Mouse (Mus musculus): Measurements from ENCODE around the gene Bicd2.

Bicd2 gene

DNA sequence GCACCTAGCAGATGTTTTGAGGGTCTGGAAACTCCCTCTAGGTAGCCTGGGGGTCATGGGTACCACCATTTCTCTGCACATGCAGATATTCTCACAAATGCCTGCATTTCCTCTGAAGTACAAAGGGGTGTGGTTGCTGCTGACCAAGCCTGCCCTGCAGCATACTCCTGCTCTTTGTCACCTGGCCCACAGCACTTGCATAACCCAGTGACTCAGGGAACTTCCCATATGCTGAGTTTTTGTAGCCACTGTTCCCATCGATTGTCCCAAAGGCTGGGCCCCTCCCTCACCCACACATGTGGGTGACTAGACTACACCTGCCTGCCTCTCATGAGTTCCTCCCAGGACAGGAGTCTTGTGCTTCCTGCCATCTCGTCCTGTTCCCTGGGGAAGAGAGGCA lies 61.2 kb downstream of the Bicd2 start:
- peak; percentile 63 to 74 for DNase-seq

- no peak for DNase-seq
These were observed 66.4 kb downstream of the Bicd2 start for GRCm38 (mm10) chr13:49407795-49408194.

DNA sequence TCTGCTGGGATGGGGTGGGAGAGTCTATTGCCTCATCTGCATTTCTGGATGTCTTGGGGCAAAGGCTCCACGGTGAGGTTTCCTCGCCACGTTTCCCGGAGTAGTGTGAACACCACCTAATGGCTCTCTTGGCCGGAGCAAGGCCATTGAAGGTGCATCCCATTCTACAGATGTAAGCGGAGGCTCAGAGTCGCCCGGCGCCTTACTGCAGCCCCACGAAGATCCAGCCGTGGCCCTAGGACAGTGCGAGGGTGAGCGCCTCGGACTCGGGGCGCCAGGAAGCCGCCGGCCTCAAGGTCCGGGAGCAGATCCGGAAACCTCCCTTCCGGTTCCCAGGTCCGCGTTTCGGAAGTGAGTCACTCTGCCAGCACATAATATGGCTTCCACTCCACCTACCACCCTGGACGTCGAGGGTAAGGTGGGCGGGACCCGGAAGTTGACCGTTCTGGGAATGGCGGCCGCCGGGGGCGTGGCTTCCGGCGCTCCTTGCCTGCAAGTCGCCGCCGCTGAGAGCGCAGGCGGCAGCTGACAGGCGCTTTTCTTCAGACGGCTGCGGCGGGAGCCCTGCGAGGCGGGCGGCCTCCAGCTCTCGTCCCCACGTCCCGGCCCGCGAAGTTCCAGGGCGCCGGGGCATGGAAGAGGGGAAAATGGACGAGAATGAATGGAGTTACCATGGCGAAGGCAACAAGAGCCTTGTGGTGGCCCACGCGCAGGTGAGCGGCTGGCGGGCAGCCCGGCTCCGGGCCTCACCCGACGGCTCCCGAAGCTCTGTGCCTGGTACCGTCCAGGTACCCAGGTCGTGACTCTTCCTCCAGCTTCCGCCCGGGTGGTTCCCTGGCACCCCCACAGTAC lies 79.6 kb downstream of the Bicd2 start, which contains the start of gene Ippk:
Gene Ippk (plus strand): TSS at position 496 of the 852 bp plus-strand sequence.
- peak; percentile 99 for DNase-seq

- no peak for DNase-seq
These were observed 80.2 kb downstream of the Bicd2 start for GRCm38 (mm10) chr13:49421606-49421917.

- DNase-seq = no peak
These were observed 80.6 kb downstream of the Bicd2 start for GRCm38 (mm10) chr13:49421959-49422358.

GRCm38 (mm10) chr13:49426736-49427135 lies 85.4 kb downstream of the Bicd2 start:
- no peak for DNase-seq

DNA sequence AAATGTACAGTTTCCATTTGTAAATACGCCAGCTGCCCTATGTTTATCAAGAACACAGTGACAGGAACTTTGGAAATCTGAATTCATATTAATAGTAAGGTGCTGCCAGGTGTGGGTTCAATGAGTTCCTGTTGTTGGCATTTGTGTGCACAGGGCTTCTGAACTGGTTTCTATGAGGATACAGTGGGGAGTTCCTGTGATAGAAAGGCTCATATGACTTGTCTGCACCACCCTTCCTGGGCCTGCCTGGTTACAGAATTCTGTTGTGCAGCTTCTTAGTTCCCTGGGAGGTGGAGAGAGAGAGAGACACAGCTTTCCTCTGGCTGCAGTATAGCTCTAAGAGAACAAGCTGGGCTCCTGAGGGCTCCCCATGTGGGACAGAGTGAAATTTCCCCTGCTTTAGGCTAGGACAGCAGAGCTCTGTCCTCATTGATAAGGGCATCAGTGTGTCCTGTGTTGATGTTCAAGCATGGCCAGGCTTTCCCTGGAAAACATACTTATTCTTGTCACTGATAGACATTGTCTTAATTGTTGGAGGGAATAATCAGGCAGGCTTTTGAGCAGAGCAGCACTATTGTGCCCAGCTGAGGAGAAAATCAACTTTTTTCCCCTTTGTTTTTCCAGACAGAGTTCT lies 86.8 kb downstream of the Bicd2 start:
- peak; percentile 17 to 39 for DNase-seq

DNA sequence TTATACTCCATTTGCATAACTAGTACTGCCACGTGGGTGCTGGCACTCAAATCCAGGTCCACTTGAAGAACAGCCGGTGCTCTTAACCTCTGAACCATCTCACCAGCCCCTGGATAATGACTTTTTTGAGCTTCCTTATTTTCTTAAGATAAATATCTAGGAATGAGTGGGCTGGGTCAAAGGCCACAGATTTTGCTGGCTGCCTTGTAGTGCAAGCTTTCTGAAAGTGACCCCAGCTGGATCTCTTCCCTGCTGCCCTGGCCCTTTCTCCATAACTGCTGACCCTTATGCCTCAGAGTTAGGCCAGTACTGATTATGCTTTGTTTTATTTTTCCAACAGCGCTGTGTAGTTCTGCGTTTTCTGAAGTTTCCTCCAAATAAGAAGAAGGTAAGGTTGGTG lies 89.1 kb downstream of the Bicd2 start:
- DNase-seq = peak in 1 of 2 experiments; percentile 23

GRCm38 (mm10) chr13:49433268-49434029 lies 92.1 kb downstream of the Bicd2 start:
- no peak for DNase-seq

DNA sequence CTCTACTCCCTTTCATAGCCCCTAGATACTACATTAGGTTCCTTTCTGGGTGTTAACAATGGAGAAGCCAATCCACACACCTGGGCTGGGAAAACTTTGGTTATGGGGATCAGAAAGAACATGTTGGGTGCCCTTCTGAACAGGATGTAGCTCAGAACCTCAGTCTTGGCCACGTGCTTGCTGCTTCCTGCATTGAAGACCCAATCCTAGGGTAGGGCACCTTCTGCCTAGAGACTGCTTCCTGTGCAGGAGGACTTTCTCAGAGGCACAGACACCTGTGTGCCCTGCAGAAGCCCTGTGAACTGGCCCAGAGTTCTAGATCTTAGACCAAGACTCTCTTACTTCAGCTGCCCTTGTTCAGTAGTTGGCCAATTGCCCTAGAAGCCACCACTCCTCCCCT lies 94.4 kb downstream of the Bicd2 start:
- no peak for DNase-seq

DNA sequence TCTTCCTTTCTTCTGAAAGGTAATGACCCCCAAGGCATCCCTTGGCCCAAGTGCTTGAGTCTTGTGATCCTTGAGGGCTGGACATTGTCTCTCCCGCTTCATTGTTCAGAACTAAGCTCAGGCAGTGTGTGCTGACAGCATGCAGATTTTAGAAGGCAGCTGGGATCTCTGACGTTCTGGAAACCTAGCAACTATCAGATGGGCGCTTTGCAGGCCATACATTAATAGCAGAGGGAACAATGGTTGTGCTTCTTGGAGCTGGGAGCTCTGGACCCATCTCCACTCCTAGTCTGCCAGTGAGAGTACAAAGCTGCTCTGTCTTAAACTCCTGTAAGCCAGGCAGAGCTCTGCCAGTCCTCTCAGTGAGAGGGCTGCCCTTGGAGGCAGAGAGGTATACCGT lies 94.8 kb downstream of the Bicd2 start:
- DNase-seq = no peak
